Mouse (Mus musculus): ENCODE results near the gene Ints14.
"Not testable (repeated sequence)": the region's sequence is repeated elsewhere in the genome, so short reads cannot be mapped to it uniquely, and the experiment has no call there.

Gene Ints14

DNA sequence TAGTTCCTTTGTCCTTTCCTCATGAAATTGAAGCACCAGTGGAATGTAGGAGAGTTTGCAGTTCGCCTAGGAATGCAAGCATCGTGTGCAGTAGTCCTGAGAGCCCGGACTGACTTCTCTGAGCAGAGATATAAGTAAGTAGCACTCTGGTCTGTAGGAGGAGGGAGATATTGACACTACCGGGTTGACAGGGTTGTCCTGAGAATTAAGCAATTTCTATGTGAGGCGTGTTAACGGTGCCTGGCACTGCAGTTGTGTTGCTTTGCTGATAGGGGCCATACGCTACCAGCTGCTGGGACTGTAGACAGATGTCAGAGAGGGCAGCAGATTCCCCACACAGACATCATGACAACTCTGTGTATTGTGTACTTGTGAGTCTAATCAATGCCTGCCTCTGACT, 7.5 kb upstream of the Ints14 start:
- DNase-seq (ENCODE audit: low spot score) = no peak

DNA sequence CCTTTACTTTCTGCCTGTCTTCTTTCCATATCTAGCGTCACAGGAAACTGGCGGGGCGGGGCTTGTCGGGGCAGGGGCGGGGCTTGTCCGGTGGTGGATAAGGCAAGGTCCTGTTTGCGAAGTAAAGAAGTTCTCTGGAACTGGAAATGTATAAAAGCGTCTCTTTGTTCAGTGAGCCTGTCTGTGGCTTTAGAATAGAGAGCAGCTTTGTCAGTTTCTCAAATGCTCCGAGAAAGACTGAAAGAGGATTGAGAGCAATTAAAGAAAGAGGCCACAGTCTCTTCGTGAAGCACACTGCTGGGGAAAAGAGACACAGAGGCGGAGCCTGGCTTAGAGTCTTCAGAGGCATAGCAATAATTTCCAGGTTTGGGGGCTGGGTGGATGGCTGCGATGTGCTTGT, 4.4 kb upstream of the Ints14 start:
- no peak for DNase-seq (ENCODE audit: low spot score)

DNA sequence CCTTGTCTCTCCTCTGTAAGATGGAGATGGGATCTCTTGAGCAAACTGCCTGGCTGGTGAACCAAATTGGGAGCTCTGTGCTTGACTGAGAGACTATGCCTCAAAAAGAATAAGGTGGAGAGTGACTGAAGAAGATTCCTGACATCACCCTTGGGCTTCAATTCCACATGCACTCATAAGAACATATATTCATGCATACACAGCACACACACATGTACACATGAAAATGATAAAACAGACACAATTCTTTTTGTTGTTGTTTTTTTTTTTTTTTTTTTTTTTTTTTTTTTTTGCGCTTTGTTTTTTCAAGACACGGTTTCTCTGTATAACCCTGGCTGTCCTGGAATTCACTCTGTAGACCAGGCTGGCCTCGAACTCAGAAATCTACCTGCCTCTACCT, 3.4 kb upstream of the Ints14 start:
- no peak for DNase-seq (ENCODE audit: low spot score)

DNA sequence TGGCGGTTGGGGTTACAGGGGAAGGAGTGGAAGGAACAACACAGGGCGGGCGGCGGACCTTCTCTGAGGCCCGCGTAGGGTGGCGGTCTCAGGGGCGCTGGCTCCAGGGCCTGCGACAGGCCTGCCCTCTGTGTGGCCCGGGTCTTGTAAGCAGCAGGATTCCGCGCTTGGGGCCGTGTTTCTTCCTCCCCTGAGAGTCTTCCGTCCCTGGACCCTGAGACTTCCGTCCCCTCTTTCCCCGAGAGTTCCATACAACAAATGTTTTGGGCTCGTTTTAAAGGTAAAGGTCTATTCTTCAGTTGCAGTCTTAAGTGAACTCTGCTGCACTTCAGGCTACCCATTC, 244 bp downstream of the Ints14 start:
- DNase-seq (ENCODE audit: low spot score) = no peak

DNA sequence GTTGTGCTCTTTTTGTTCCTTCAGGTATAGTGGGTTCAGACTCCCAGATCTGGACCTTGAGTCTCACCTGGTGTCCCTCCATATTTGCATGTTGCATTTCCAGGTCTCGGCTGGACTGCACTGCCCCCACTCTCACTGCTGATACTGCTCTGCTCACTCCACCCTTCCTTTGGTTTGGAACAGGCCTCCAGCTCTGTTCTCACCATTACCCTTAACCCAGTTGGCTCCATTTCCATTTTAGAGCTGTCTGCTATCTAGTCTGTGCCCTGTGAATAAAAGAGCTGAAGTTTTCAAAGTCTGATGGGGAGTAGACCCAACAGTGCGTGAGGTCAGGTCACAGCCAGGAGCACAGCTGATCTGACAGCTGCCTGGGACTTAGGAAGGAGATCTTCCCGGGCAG, 19.8 kb downstream of the Ints14 start:
- DNase-seq (ENCODE audit: low spot score) = no peak

DNA sequence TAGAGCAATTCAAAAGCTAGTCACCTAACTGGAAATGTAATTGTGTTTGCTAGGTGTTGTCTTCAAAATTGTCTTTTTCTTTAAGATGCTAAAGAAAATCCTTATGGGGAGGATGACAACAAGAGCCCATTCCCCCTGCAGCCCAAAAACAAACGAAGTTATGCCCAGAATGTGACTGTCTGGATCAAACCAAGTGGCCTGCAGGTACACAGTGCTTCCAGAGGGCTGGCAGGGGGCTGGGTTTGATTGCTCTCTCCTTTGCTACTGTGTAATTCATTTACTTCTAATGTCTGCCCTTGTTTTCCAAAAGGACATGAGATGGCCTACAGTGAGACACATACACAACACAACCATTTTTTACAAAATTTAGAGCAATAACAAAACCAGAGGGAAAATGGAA, 21.2 kb downstream of the Ints14 start:
- DNase-seq (ENCODE audit: low spot score) = no peak

DNA sequence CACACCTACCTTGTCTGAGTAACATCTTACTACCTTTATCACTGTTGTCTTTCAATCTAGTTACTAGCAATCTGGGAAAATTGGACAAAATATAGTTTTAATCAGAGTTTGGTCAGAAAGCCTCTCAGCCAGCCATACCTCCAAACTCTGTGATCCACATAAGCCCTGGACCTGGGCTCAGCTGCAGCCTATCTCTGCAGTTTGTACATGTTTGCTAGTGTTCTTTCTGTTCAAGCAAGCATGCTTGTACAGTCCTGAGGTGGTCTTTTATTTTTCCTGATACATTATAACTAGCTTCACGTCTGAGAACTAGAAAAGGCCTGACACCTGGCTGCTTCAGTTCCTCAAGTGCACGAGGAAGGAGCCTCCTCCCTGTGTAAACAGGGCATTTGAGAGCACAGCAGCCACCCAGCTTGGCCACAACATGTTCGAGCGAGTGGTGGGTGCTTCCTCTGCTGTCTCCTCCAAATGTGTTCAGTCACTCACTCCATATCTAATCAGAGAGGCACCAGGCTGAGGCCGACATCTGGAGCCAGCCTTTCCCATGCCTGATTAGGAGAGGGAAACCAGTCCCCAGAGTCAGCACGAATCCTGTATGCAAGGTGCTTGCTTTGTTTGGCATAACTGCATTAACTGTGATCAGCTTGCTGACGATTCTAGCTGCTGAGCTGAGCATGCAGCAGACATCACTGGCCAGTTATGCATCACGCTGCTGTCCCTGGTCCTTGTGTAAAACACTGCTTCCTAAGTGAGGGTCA, 24.5 kb downstream of the Ints14 start:
- DNase-seq (ENCODE audit: low spot score) = no peak

DNA sequence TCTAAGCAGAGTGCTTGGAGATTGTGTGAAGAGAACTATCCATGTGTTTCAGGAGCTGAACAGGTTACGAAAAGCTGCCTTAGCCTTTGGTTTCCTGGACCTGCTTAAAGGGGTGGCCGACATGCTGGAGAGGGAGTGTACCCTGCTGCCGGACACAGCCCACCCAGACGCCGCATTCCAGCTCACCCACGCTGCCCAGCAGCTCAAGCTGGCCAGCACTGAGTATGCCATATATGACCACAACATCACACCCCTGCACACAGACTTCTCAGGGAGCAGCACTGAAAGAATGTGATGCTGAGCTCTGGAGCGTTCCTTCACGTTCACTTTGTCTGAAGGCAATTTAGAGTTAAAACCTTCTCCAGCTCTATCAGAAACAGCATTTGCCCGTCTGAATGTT, 25.1 kb downstream of the Ints14 start:
- DNase-seq (ENCODE audit: low spot score) = no peak

DNA sequence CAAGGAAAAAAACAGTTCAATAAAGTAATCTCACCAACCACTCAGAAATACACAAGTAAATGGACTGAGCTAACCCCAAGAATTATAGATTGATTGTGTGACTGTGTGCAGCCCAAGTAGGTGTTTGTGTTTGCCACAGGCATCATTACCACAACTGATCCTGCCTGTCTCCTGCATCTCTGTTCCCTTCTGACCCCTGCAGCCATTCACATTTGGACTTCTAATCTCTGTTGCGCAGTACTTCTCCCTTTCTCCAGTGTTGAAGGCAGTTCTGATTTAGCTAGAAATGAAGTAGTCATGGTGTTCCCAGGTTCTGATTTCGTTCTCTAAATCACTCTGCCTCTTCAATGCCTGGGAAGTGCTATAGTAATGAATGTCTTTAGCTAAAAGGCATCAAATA, 26.9 kb downstream of the Ints14 start:
- no peak for DNase-seq (ENCODE audit: low spot score)

DNA sequence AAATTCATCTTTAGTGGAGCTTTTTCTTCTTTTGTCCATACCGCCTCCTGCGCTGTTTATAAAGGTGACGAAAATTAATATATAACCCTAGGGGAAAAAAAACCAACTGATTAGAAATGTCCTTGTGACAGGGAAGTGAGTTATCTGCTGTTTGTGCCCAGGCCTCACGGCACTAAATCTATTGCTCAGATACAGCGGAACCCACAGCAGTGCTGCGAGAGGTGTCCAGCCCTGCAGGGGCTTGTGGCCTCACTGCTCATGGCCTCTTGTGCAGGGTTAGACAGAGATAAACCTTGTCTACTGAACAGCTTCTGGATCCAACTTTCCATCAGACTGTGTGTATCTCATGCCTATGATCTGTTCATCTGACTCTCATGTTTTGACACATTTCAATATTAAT, 27.7 kb downstream of the Ints14 start:
- DNase-seq (ENCODE audit: low spot score) = no peak

DNA sequence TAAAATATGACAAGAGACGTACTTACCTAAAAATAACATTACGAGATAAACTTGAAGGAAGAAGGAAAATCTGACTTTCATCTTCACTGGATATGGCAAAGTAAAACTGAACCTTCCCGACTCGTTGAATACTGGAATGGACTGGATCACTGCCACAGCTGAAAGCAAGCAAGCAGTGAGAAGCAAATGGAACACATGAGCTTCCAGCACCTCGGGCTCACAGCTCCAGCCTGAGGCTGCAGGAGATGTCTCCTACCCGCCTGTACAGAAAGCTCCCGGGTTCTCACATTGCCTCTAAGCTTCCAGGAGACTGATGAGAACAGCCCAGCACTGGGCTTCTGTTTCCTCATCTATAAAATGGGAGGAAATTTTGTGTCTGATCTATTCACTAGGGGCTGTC, 29.6 kb downstream of the Ints14 start:
- DNase-seq (ENCODE audit: low spot score) = no peak

DNA sequence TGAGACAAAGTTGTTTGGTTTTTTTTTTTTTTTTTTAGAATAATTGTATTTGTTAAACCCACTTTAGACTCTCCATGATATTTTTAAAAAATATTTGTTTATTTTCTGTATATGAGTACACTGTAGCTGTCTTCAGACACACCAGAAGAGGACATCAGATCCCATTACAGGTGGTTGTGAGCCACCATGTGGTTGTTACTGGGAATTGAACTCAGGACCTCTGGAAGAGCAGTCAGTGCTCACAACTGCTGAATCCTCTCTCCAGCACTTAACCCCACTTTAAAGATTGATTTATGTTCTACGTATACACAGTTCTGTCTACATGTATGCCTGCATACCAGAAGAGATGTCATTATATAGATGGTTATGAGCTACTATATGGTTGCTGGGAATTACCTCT, 34.8 kb downstream of the Ints14 start:
- not testable (repeated sequence) for DNase-seq (ENCODE audit: low spot score)

DNA sequence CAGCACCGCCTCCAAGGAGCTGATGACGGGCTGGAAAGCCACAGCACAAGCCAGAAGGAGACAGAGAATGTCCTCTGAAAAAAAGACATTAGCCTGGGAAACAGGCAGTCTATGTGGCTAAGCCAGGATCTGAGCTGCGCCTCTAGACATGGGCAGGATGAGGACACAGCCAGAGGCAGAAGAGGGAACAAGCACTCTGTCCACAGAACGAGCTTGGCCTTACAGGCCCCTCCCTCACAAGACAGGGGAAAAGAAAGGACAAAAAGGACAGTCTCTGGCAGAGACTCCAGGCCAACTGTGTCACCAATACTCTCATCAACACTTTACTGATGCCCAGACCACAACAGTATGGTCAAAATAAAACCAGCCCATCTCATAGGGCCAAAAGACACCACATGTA, 40.8 kb downstream of the Ints14 start:
- no peak for DNase-seq (ENCODE audit: low spot score)

DNA sequence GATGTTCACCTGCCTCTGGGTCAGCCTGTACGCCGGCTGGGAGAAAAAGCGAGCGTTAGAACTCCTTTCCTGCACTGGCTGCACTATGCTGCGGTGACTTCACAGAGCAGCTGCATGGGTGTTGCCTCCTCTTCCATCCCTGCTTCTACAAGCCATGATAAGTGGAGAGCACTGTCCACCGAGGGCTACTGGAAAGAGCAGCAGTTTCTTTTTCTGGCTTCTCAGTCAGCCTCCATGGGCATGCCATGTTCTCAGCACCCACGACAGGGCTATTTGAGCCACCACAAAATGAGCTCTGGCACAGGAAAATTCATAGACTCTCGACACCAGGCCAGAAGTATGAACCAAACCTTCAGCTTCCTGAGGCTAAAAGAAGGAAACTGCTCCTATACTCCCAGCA, 45.0 kb downstream of the Ints14 start:
- no peak for DNase-seq (ENCODE audit: low spot score)

DNA sequence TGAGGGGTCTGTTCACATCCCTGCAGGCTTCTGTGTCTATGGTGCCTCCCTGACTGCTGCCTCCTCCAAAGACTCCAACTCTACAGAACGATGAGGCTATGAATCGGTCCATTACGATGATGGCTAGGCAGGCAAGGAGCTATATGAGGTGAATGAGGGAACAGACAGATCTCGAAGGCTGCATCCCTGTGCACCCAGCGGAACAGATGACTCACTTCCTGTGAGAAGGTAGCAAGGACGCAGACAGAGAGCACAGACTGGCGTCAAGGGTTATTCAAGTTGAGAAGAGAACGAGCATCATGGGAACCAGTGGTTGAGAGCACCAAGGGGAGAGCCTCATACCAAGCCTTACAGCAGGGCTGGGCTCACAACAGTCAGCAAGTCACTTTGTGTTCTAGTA, 49.9 kb downstream of the Ints14 start:
- no peak for DNase-seq (ENCODE audit: low spot score)

DNA sequence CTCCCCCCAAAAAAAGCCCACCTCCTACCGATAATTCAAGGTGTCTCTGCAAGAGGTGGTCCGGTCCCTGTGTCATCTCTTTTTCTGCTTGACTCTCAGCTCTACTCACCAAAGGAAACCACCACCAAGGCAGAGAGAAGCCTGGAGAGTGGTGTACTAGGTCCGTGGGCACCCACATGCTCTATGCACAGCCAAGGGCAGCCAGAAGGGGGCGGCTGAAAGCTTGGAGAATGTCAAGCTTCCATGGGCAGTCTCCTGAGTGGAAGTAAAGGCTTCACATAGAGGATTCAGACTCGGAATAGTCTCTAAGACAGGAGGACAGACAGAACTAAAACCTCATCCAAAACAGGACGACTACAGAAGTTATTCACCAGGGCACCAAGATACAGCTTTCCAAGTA, 50.6 kb downstream of the Ints14 start:
- DNase-seq (ENCODE audit: low spot score) = no peak

DNA sequence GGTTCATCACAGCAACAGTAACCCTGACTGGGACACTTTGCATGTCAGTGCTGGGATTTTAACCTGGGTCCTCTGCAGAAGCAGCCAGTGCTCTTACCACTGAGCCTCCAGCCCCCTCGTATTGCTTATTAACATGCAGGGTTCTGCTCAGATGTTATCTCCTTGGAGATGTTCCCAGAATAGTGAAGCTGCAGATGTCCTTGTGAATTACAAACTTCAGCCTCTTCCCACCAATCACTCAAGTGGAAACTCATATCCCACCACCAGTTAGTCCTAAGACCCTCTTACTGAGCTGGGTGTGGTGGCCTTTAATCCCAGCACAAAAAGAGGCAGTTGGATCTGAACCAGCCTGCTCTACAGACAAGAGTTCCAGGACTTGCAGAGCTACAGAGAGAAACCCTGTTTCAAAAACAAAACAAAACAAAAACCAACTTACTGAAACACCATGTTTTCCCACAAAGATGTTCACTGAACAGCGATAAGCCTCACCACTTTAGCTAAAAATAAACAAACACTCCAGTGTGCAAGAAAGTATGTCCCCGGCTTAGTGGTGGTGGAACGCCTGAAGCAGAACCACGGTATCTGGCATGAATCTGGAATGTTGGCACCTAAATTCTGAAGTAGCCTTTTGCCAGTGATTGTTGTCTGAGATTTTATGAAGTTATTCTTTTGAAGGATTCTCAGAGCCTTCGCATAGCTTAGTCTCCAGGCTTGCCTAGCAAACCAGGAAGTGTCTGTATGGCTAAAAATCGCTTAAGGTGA, 54.9 kb downstream of the Ints14 start:
- DNase-seq (ENCODE audit: low spot score) = no peak

DNA sequence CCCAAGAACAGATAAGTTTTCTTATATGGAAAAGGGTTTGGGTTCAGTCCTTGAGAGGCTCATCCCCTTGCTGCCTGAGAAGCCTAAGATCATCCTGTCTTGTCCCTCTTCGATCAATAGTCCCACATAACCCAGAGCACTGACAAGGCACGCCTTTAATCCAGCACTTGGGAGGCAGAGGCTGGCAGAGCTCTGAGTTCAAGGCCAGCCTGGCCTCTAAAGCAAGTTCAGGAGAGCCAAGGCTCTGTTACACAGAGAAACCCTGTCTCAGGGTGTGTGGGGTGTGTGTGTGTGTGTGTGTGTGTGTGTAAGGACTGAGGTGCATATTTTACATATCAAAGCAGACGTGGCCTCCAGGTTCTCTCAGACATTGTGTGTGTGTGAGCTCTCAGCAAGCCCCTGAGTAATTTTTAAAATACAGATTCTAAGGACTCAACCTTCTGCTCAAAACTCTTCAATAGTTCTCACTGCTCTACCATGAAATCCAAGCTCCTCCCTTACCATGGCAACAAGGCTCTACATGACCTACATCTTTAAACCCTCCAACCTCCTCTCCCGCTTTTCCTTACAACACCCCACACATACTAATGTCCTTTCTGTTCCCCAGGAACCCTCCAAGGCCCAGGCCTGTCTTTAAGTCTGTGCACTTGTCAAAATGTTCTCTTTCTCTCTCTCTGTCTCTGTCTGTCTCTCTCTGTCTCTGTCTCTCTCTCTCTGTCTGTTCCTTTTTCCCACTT, 55.7 kb downstream of the Ints14 start:
- DNase-seq (ENCODE audit: low spot score) = no peak

DNA sequence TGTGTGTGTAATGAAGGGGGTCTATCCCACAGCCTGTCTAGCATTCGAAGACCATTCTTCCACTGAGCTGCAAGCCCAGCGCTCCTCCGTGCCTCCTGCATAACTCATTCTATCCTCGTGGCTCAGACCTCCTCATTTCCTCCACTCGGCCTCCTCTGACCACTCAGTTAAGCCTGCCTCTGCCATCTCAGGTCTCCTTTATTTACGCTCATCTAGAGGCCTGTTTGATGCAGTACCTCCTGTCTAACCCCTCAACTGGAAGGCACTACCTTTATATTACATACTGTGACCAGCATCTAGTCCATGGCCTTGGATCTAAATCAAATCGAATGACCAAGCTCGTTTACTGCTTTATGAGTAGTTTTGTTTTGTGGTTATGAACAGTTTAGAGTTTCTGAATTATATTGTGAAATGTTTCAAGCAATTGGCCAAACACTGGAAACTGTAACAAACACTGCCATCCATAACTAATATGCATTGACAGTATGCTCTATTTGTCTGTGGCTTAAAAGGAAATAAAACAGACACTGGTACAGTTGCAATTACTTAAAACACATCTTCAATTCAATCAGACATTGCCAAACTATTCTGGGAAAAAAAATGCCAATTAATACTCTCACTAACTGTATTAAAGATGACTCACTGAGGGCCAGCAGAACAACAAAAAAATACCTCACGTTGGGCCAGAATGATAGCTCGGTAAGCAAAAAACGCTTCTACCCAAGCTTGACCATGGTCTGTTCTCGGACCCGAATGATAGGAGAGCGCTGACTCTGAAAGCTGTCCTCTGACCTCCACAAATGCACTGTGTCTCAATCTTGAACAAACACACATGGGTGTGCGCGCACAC, 56.5 kb downstream of the Ints14 start:
- no peak for DNase-seq (ENCODE audit: low spot score)

DNA sequence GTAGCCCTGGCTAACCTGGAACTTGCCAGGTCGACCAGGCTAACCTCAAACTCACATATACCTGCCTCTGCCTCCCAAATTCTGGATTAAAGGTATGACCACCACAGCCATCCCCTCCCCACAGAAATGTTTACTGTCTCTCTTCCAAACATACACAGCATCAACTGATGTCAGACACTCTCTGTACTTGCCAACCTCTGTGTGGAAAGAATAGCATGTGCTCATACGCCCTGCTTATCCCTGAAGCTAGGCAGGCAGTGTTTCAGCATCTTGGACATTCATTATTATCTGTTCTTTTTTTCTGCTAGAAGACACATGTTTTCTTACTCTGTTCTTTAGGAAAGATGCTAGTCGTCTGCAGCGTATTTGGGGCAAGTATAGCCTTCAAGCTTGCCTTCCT, 57.2 kb downstream of the Ints14 start:
- no peak for DNase-seq (ENCODE audit: low spot score)

DNA sequence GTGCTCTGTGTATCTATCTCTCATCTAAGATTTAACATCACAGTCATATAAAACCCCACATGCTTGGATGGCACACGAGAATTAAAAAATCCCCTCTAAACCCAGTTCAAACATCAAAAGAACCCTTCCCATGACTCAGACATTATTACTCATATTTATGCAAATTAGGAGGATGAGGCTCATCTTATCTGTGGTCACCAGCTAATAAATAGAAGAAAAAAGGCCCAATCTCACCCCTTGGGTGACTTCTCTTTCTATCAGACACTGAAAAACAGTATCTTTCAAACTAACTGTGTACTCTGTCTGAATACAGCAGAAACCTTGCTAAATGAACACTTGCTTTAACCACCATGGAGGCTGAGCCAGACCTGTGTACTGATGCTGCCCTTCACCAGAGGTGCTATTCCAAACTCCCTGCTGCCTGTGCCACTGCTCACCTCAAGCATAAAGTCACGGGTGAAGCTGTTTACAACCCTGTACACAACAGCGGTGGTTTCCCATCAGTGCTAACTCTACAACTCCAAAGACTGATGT, 58.0 kb downstream of the Ints14 start:
- DNase-seq (ENCODE audit: low spot score) = no peak

DNA sequence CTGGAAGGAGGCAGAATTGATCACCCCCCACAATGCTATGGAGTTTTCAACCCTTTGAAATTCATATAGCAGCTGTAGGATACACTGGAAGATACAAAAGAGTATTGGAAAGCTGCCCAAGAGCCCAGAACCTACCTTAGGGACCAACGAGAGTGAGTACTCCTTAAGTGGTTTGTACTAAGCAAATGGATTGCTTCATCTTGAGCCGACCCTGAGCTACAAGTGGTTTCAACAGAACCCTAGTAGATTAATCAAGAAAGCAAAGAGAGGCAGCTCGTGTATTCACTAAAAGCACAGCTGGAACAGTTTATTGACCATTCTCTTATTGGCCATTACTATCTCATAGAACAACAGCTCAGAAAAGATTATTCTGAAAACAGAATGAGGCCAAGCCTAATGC, 58.4 kb downstream of the Ints14 start:
- no peak for DNase-seq (ENCODE audit: low spot score)

Data from layer of hippocampus, adult 9-10 months (tissue).